Mouse (Mus musculus): ENCODE measurements around the gene Tiprl. TPM values are rescaled to one million over a fixed set of nuclear protein-coding genes. Genes with fewer than 3 reads are reported as not detected.

Gene Tiprl
- total RNA-seq, 2 experiments from 2014 or later: 19.7 to 20.9 TPM

DNA sequence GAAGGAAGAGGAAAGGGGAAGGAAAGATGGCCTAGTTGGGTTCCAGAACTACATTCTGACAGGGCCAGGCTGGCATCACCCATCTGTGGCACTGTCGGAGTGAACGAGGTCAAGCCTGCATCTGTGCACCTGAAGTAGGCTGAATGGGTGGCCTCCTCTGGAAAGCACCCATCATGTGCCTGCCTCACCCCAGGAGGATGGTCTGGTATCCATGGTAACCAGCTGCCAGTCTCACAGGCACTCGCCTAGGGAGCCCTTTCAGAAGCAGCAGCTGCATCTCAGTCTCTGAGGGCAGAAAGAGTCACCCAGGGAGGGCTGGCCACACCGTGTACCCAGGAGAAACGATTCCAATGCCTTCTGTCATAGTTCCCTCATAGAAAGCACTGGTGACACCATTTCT lies 49.4 kb downstream of the Tiprl start:
- Histone ChIP-seq H3K27ac (no peak overlapping the region), H3K4me3 (no peak overlapping the region)
- no peak for TF ChIP-seq CTCF (IDR thresholded peaks at IDR 0.05)
- intact Hi-C loops (cut with DNase I): no loop called here
- no peak for DNase-seq

DNA sequence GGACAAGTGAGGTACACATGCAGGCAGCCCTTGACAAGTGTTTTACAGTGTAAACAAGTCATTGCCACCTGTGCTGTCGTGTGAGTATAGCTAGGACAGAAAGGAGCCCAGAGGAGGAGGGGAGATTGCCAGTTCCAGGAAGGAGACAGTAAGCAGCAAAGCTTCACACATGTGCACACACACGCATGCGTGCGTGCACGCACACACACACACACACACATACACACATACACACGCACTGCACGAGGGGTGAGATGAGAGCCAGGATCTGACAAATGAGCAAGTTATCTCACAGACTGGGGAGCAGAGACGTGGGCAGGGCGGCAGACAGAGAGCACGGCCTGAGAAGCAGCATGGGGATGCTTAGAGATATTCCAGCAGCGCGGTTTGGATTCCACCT lies 50.3 kb downstream of the Tiprl start:
- DNase-seq: no peak
- intact Hi-C loops (cut with DNase I): no loop called here
- Histone ChIP-seq H3K4me3 (no peak overlapping the region), H3K27ac (no peak overlapping the region)
- TF ChIP-seq CTCF (IDR thresholded peaks at IDR 0.05): no peak

DNA sequence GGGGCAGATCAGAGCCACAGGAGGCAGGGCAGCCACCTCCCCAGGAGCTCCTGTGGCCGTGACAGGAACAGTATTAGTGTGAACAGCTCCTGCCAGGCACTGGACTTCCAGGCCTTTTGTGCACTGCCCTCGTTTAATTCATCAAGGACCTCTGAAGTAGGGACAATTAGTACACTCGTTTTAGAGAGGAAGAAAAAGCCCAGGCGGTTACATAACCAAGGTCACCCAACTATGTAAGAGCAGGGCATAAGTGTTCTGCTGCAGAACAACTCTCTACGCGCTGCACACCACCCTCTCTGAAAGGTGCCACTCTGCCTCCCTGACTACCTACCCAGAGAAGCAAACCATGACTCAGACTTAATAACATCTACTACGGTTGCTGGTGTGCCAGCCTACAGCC lies 51.7 kb downstream of the Tiprl start:
- Histone ChIP-seq H3K4me3 (no peak overlapping the region), H3K27ac (no peak overlapping the region)
- intact Hi-C loops (cut with DNase I): no loop called here
- TF ChIP-seq CTCF (IDR thresholded peaks at IDR 0.05): no peak
- DNase-seq: no peak

DNA sequence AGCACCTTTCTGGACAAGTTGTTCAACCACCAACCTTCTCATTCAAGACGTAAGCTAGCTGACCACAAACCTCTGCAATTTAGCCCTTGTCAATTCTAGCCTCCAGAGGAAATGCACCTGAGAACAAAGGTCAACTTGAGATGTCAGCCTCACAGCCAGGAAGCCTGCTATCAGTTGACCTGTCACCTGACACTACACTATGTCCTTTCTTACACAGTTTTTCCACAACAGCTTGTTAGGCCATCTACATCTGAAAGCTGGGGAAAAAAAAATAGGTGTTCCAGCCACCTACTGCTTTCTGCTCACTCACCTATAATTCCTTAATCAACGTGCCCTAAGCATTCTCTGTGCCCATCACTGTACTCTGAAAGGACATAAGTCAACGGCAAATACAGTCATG lies 52.6 kb downstream of the Tiprl start:
- TF ChIP-seq CTCF (IDR thresholded peaks at IDR 0.05): no peak
- no peak overlapping the region for H3K27ac ChIP-seq
- intact Hi-C loops (cut with DNase I): no loop called here
- no peak for DNase-seq
- H3K4me3 ChIP-seq: no peak overlapping the region

DNA sequence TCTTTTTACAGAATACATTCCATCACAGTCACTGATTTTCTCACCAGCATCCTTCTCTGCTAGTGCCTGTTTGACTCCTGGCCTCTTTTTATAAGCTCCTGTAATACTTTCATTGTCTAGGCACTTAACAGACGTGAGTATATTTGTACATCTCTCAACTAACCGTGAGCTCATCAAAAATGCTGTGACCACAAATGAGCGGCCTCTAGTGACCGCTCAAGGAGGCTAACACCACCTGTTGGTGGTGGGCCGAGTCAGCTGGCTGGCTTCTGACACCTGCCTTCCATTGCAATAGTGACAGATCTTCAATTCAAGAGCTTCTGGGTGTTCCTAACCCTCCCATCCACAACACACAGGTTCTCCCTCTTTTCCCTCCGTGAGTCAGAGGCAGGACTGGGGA lies 53.4 kb downstream of the Tiprl start:
- no peak for DNase-seq
- no peak for TF ChIP-seq CTCF (IDR thresholded peaks at IDR 0.05)
- H3K4me3 ChIP-seq: no peak overlapping the region
- intact Hi-C loops (cut with DNase I): no loop called here
- no peak overlapping the region for H3K27ac ChIP-seq

DNA sequence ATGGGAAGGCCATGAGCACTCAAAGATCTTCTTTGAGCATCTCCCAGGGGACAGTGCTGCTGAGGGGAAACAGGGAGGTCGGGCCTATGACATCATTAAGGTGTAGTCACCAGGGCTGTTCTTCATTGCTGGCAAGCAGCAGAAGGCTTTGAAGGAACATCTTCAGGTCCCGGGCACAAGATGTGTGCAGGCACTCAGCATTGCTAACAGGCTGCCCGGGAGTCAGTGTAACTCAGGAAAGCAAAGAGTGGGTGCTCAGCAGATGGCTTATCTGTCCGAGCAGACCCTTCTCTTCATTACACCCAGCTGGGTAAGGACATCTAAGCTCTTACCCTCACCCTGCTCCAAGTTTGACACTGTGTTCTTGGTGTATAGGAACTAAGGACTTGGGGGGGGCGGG lies 57.5 kb downstream of the Tiprl start:
- no peak overlapping the region for H3K4me3 ChIP-seq
- no peak overlapping the region for H3K27ac ChIP-seq
- DNase-seq: no peak
- intact Hi-C loops (cut with DNase I): no loop called here
- TF ChIP-seq CTCF (IDR thresholded peaks at IDR 0.05): no peak

DNA sequence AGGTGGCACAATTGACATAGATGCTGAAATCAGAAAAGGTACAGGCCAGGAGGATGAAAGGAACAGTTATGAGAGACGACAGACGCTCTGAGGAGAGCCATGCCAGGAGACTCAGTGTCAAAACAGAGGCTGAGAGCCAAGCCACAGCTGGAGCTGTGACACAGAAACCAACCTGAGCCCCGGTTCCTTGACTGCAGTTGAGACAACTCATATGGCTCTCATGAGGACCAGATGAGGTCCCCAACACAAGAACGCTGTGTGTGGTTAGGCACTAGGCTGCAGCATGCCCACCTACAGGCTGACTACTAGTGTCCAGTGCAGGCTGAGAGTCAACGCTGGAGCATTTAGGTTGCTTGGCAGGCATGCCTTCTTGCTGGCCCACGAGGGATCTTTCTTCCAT lies 58.7 kb downstream of the Tiprl start:
- H3K27ac ChIP-seq: no peak overlapping the region
- TF ChIP-seq CTCF (IDR thresholded peaks at IDR 0.05): no peak
- DNase-seq: no peak
- intact Hi-C loops (cut with DNase I): no loop called here
- H3K4me3 ChIP-seq: no peak overlapping the region

DNA sequence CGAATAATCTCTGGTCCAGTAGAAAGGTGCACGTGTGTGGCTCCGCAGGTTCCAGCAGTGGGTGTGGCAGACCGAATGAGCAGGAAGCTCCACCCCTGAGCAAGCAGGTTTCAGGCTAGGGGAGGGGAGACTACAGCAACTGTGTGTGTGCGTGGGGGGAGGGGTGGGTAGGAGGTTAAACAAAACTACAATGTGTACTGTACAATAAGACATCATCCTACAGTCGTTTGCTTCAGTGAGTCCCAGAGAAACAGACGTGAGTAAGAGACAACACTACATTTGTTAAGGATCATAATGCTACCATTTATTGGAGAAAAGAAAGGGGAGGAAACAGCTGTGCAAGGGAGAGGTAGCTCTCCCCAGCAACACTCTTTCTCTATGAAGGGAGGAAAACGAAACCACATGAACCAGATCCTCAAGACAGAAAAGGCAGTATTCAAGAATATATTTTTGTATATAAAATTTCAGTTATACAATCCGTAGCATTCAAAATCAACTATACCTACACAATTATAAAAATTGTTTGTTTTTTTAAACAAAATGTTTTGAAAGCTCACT lies 62.7 kb downstream of the Tiprl start:
- H3K27ac ChIP-seq: no peak overlapping the region
- H3K4me3 ChIP-seq: no peak overlapping the region
- intact Hi-C loops (cut with DNase I): no loop called here
- DNase-seq: no peak
- no peak for TF ChIP-seq CTCF (IDR thresholded peaks at IDR 0.05)

DNA sequence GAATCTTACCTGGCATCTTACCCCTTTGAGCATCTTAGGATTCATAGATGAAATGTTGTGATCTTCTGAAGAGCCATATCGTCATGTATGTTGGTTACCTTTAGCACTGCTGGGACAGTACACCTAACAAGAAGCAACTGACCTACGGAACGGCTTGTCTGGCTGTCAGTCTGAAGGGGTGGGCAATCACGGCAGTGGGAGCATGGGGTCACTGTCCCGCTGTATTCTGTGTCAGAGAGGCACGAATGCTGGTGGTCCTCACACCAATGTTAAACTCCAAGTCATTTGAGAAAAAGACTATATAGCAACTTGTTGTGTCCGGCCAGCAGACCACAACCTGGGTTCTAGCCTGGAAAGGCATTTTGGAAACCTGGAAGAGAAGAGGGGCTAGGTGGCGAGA lies 65.5 kb downstream of the Tiprl start:
- Histone ChIP-seq H3K27ac (no peak overlapping the region), H3K4me3 (no peak overlapping the region)
- TF ChIP-seq CTCF (IDR thresholded peaks at IDR 0.05): no peak
- intact Hi-C loops (cut with DNase I): no loop called here
- DNase-seq: no peak

DNA sequence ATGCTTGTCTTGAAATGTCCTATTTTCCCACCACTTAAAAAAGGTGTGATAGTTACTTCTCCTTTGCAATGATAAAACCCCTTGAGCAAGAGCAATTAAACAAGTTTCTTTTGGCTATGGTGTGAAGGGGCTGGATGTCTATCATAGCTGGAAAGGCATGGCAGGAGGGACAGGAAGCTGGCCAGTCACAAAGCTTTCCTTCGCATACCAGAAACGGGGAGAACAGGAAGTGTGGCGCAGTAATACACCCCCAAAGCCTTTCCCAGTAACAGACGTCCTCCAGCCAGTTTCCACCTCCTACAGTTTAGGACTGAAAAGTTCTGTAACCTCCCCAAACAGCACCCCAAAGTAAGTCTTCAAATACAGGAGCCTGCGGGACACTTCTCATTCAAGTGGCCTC lies 66.6 kb downstream of the Tiprl start:
- TF ChIP-seq CTCF (IDR thresholded peaks at IDR 0.05): no peak
- intact Hi-C loops (cut with DNase I): no loop called here
- no peak overlapping the region for H3K27ac ChIP-seq
- H3K4me3 ChIP-seq: no peak overlapping the region
- DNase-seq: no peak

DNA sequence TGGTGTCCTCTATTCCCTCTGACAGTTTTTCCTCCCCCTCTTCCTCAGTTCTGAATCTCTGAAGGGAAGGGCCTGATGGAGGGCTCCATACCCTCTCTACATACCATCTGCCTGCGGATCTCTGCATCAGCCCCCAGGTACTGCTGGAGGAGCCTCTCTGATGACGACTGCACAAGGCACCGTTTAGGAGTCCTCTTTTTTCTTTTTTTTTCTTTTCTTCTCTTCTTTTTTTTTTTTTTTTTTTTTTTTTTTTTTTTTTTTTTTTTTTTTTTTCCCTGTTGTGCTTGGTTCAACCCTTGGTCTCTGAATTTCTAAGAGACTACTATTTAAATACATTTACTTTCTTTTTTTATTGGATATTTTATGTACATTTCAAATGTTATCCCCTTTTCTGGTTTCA lies 67.3 kb downstream of the Tiprl start:
- H3K27ac ChIP-seq: no peak overlapping the region
- TF ChIP-seq CTCF (IDR thresholded peaks at IDR 0.05): no peak
- intact Hi-C loops (cut with DNase I): no loop called here
- no peak for DNase-seq
- no peak overlapping the region for H3K4me3 ChIP-seq

DNA sequence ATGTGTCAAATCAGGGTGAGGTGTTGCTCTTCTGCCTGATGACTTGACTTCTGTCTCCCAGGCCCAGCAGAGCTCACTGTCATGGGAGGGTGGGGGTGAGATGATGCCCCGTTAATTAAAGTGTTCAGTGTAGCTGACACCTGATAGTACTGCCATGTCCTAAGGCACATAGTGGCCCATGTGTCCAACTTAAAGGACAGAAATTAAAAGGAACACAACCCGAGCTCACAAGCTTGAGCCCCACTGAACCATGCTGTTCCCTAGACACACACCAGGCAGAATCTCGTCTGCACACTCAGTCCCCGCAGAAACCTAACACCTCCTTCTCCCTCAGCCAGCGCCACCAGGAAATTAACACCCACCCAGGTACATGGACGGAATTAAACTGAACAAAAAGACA lies 71.9 kb downstream of the Tiprl start:
- H3K27ac ChIP-seq: no peak overlapping the region
- no peak for DNase-seq
- no peak overlapping the region for H3K4me3 ChIP-seq
- TF ChIP-seq CTCF (IDR thresholded peaks at IDR 0.05): no peak
- intact Hi-C loops (cut with DNase I): no loop called here

Other genes with a start within 250 kb of the Tiprl start
- not detected for gene Tbx19, start 76.2 kb downstream of the Tiprl start, total RNA-seq (2021)
- gene Sft2d2, start 42.6 kb downstream of the Tiprl start, total RNA-seq (2021): 1 to 10 TPM; 8.9 to 9.7 TPM
- 1 to 10 TPM; 1.0 to 1.3 TPM for gene Gpr161, start 58.8 kb upstream of the Tiprl start, total RNA-seq (2021)
- gene Dcaf6, start 223.5 kb upstream of the Tiprl start, total RNA-seq (2021): 100 to 1,000 TPM; 276 to 287 TPM
- gene Mpc2, start 223.6 kb upstream of the Tiprl start, total RNA-seq (2021): 100 to 1,000 TPM; 302 to 421 TPM
- not detected for gene Adcy10, start 248.2 kb upstream of the Tiprl start, total RNA-seq (2021)